Mouse (Mus musculus): ENCODE measurements around the gene Mtmr6. TPM values are rescaled to one million over a fixed set of nuclear protein-coding genes. Genes with fewer than 3 reads are reported as not detected.
"Not testable (repeated sequence)": the region's sequence is repeated elsewhere in the genome, so short reads cannot be mapped to it uniquely, and the experiment has no call there.

Gene Mtmr6
- polyA plus RNA-seq, 1 experiment from 2014 or later, result 54.1 TPM

DNA sequence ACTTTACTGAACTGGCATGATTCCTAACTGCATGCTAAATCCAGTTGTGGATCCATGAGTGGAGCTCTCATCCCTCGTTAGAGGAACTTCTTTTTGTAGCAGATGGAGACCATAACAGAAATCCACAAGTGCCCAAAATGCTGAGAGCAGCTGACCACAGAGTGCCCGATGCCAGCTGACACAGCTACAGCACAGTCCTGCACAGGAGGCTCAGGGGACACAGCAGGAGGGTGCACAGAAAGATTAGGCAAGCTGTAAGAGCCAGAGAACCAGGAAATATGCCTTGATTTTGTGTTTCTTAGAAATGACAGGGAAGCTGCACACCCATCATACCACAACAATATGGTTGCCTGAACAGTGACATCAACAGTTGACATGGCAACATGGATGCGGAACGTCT lies 37.4 kb downstream of the Mtmr6 start:
- no peaks in the 10 kb centered on the region for H3K9me3 ChIP-seq
- no peak overlapping the region for H3K27ac ChIP-seq
- peaks cover 28% of the 10 kb centered on the region for H3K4me1 ChIP-seq
- 66% methylated on average over 4 of the region's 4 CpGs for WGBS
- H3K4me2 ChIP-seq, result no peak overlapping the region
- ATAC-seq (ENCODE audit: low FRiP score), result no peak
- peaks cover 19% of the 10 kb centered on the region for H3K36me3 ChIP-seq (replicated peaks)
- no peak overlapping the region for H3K4me3 ChIP-seq (replicated peaks)
- no peak overlapping the region for H3K9ac ChIP-seq
- H3K27me3 ChIP-seq, result no peaks in the 10 kb centered on the region

DNA sequence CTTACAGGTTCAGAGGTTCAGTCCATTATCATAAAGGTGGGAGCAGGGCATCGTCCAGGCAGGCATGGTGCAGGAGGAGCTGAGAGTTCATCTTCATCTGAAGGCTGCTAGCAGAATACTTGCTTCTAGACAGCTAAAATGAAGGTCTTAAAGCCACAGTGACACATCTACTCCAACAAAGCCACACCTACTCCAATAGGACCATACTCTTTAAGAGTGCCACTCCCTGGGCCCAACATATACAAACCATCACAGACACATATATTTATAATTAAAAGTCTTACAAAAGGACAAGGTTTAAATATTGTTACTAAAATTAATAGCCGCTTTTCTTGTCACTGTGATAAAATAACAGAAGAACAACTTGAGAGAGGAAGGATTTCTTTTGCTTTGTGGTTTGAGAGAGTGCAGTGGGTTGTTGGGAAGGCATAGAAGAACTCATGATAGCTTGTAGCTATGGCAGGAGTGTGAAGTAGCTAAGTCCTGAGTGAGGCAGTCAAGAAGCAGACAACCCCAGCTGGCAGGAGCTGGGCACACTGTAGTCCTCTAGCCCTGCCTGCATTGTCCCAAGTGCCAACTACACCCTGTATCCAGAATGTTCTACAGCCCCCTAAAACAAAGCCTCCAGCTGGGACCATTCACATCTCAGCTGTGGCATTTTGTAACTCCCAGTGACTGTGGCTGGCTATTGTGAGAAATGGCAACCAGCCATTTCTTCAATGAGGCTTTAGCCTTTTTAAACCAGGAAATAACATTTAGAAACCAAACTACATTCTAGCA lies 39.6 kb downstream of the Mtmr6 start:
- H3K4me2 ChIP-seq, result no peak overlapping the region
- no peak for ATAC-seq (ENCODE audit: low FRiP score)
- peaks cover 24% of the 10 kb centered on the region for H3K4me1 ChIP-seq
- H3K4me3 ChIP-seq (replicated peaks), result no peak overlapping the region
- H3K9me3 ChIP-seq, result no peaks in the 10 kb centered on the region
- H3K36me3 ChIP-seq (replicated peaks), result peaks cover 16% of the 10 kb centered on the region
- no peaks in the 10 kb centered on the region for H3K27me3 ChIP-seq
- no peak overlapping the region for H3K27ac ChIP-seq
- 93% methylated on average over 2 of the region's 2 CpGs for WGBS
- no peak overlapping the region for H3K9ac ChIP-seq

DNA sequence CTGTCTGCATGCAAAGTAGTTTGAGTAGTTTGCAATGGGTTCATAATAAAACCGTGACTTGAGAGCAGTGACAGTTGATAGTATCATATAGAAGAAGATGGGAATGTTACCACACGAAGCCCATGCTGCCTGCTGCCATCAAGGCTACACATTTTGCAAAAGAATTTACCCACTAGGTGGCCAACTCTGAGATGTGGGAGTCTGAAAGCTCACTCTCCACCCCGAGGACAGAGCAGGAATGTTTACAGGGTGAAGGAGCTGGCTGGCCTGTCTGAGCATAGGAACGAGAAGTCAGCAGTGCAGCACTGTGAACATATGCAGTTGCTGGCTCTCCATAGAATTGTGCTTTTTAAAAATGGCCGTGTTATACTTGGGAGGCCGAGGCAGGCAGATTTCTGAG lies 43.1 kb downstream of the Mtmr6 start:
- no peak overlapping the region for H3K27ac ChIP-seq
- no peaks in the 10 kb centered on the region for H3K27me3 ChIP-seq
- H3K9ac ChIP-seq, result no peak overlapping the region
- H3K36me3 ChIP-seq (replicated peaks), result peaks cover 5% of the 10 kb centered on the region; the same call in 1 of the 2 replicates
- H3K4me3 ChIP-seq (replicated peaks), result no peak overlapping the region
- no peaks in the 10 kb centered on the region for H3K4me1 ChIP-seq
- 69% methylated on average over 6 of the region's 6 CpGs for WGBS
- H3K4me2 ChIP-seq, result no peak overlapping the region
- no peaks in the 10 kb centered on the region for H3K9me3 ChIP-seq
- no peak for ATAC-seq (ENCODE audit: low FRiP score)

DNA sequence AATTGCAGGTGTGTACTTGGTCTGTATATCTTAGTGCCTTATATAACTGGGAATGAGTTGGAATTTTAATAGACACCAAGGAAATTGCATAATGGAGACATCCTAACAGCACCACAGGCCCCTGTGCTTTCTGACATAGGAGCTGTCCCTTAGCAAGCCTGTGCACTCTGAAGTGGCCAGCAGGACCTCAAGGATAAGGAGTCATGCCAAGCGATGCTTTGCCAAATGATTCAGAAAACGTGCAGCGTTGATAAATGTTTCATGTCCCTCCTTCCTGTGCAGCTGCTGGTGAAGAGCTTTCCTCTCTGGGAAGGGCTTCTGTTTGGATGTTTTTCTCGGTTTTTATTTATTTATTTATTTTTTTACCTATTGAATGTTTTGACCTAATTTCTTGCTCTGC lies 45.7 kb downstream of the Mtmr6 start:
- Histone ChIP-seq H3K4me3 (replicated peaks) (no peak overlapping the region), H3K27ac (no peak overlapping the region), H3K4me1 (no peaks in the 10 kb centered on the region), H3K27me3 (no peaks in the 10 kb centered on the region), H3K9ac (no peak overlapping the region), H3K4me2 (no peak overlapping the region), H3K36me3 (replicated peaks) (no peaks in the 10 kb centered on the region), H3K9me3 (peaks cover 7% of the 10 kb centered on the region; the same call in 1 of the 2 replicates)
- ATAC-seq (ENCODE audit: low FRiP score), result no peak
- 82% methylated on average over 4 of the region's 4 CpGs for WGBS

GRCm38 (mm10) chr14:60319231-60319630 lies 54.2 kb downstream of the Mtmr6 start:
- Histone ChIP-seq H3K9me3 (peaks cover 2% of the 10 kb centered on the region; the same call in 1 of the 2 replicates), H3K27me3 (no peaks in the 10 kb centered on the region), H3K27ac (no peak overlapping the region), H3K4me3 (replicated peaks) (no peak overlapping the region), H3K4me2 (no peak overlapping the region), H3K9ac (no peak overlapping the region), H3K36me3 (replicated peaks) (no peaks in the 10 kb centered on the region), H3K4me1 (no peaks in the 10 kb centered on the region)
- no peak for ATAC-seq (ENCODE audit: low FRiP score)
- 96% methylated on average over 1 of the region's 1 CpGs for WGBS

GRCm38 (mm10) chr14:60320813-60321212 lies 55.8 kb downstream of the Mtmr6 start:
- Histone ChIP-seq H3K27ac (no peak overlapping the region), H3K4me2 (no peak overlapping the region), H3K9me3 (no peaks in the 10 kb centered on the region), H3K4me3 (replicated peaks) (no peak overlapping the region), H3K4me1 (no peaks in the 10 kb centered on the region), H3K36me3 (replicated peaks) (no peaks in the 10 kb centered on the region), H3K27me3 (no peaks in the 10 kb centered on the region), H3K9ac (no peak overlapping the region)
- 77% methylated on average over 3 of the region's 3 CpGs for WGBS
- no peak for ATAC-seq (ENCODE audit: low FRiP score)

DNA sequence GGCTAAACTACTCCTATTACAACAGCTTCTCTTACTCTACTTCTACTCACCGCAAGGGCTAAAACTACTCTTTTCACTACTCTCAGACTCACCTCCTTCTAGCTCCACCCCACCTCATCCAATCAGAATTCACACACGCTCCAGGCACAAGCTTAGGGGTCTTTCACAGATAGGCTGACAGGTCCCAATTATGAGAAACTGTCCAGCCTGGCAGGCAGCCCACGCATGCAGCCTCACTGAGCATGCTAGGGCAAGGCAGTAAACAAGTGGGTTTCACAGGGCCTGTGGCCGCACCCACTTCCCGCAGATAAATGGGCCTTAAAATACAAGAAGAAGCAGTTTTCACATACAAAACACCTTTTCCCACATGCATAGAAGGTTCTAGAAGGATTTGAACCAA lies 75.0 kb downstream of the Mtmr6 start:
- not testable (repeated sequence) for H3K4me1 ChIP-seq; H3K27ac ChIP-seq; ATAC-seq (ENCODE audit: low FRiP score); H3K27me3 ChIP-seq; H3K36me3 ChIP-seq (replicated peaks); H3K9me3 ChIP-seq; H3K9ac ChIP-seq; H3K4me3 ChIP-seq (replicated peaks); H3K4me2 ChIP-seq
- WGBS, result 77% methylated on average over 5 of the region's 5 CpGs

DNA sequence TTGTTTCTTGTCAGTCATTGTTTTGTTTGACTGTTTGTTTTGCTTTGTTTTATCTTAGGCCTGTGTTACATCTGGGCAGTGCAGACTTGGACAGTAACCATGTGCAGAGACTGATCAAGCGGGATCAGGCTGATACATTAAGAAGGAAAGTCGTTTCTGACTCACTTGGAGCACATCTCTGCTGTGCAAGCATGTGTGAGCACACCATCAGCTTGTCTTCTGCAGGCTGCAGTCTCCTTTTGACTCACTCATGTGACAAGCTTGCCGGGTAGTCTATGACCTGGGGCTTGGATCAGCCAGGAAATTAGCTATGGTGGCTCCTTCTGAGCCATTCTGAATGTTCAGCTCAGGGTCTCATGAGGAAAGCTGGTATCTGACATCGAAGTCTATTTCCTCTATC lies 75.5 kb downstream of the Mtmr6 start:
- no peaks in the 10 kb centered on the region for H3K4me1 ChIP-seq
- H3K4me3 ChIP-seq (replicated peaks), result no peak overlapping the region
- H3K9ac ChIP-seq, result no peak overlapping the region
- 82% methylated on average over 4 of the region's 4 CpGs for WGBS
- H3K36me3 ChIP-seq (replicated peaks), result no peaks in the 10 kb centered on the region
- no peak overlapping the region for H3K4me2 ChIP-seq
- H3K9me3 ChIP-seq, result no peaks in the 10 kb centered on the region
- H3K27ac ChIP-seq, result no peak overlapping the region
- no peaks in the 10 kb centered on the region for H3K27me3 ChIP-seq
- ATAC-seq (ENCODE audit: low FRiP score), result no peak

- no peak overlapping the region for H3K9ac ChIP-seq
- no peak overlapping the region for H3K4me3 ChIP-seq (replicated peaks)
- no peaks in the 10 kb centered on the region for H3K27me3 ChIP-seq
- ATAC-seq (ENCODE audit: low FRiP score), result no peak
- H3K36me3 ChIP-seq (replicated peaks), result no peaks in the 10 kb centered on the region
- WGBS, result 95% methylated on average over 6 of the region's 6 CpGs
- no peak overlapping the region for H3K27ac ChIP-seq
- no peaks in the 10 kb centered on the region for H3K9me3 ChIP-seq
- H3K4me2 ChIP-seq, result no peak overlapping the region
- no peaks in the 10 kb centered on the region for H3K4me1 ChIP-seq
Observed at GRCm38 (mm10) chr14:60345326-60345876, 80.4 kb downstream of the Mtmr6 start.

MicroRNA genes within 50 kb of the gene (microRNA counts, 519-probe panel; counts per million panel counts)
- microRNA mmu-miR-719, result not detected

Small RNA genes lying within 50 kb of the gene (microRNA-seq; reads per million reads assigned to microRNA genes)
- gene Mir719, result not detected

Other genes starting within 250 kb of the Mtmr6 start
- gene Atp8a2, start 68.0 kb upstream of the Mtmr6 start, polyA plus RNA-seq (2016; fragmentation: Nextera tagmentation; extraction: Ambion mirVana), result 13.3 and 14.1 TPM in 2 replicates
- 0.06 TPM in 1 of 2 replicates, not detected in the other for gene Nupl1, start 13.8 kb upstream of the Mtmr6 start, polyA plus RNA-seq (2016; fragmentation: Nextera tagmentation; extraction: Ambion mirVana)
- gene Gm49336, start 13.7 kb upstream of the Mtmr6 start, polyA plus RNA-seq (2016; fragmentation: Nextera tagmentation; extraction: Ambion mirVana), result 72.1 and 77.1 TPM in 2 replicates
- gene Amer2, start 108.0 kb downstream of the Mtmr6 start, polyA plus RNA-seq (2016; fragmentation: Nextera tagmentation; extraction: Ambion mirVana), result 37.5 and 38.6 TPM in 2 replicates

Measured in forebrain, embryonic 12.5 days (tissue).